Mouse (Mus musculus) hindbrain, embryonic 14.5 days (tissue): Measurements from ENCODE around the gene Fhl1. TPM values are rescaled to one million over a fixed set of nuclear protein-coding genes. Genes with fewer than 3 reads are reported as not detected.

ENCODE experiments used
- ATAC-seq: fragments of 200-750 bp; cut with Nextera tagmentation; 2 replicates; pipeline ENCODE4 v1.8.0; 2017; ENCODE audit warnings: moderate number of reproducible peaks, mild to moderate bottlenecking, moderate TSS enrichment, moderate library complexity; ENCODE audit not compliant: low FRiP score
- DNase-seq: peaks from one replicate; pipeline ENCODE4 v3.0.0-alpha.2; 2015; ENCODE audit warnings: low spot score
- H3K27ac ChIP-seq: fragments of 300-500 bp; sonication (generic); 2 replicates; pipeline ENCODE4 v1.5.1; 2014; ENCODE audit warnings: mild to moderate bottlenecking, moderate library complexity
- H3K27me3 ChIP-seq: fragments of 300-500 bp; sonication (generic); 2 replicates; pipeline ENCODE4 v1.6.1; 2014; ENCODE audit warnings: mild to moderate bottlenecking, low read length, mixed read lengths; ENCODE audit not compliant: control insufficient read depth, insufficient read depth
- H3K36me3 ChIP-seq: fragments of 300-500 bp; sonication (generic); replicated peaks from 2 replicates; pipeline ENCODE4 v1.6.1; 2014; ENCODE audit not compliant: control insufficient read depth, insufficient read depth
- H3K4me1 ChIP-seq: fragments of 300-500 bp; sonication (generic); replicated peaks from 2 replicates; pipeline ENCODE4 v1.6.1; 2014; ENCODE audit warnings: antibody characterized with exemption, low read length, mixed read lengths; ENCODE audit not compliant: control insufficient read depth, insufficient read depth
- H3K4me2 ChIP-seq: fragments of 300-500 bp; sonication (generic); replicated peaks from 2 replicates; pipeline ENCODE4 v1.6.1; 2014; ENCODE audit warnings: mild to moderate bottlenecking, moderate library complexity
- H3K4me3 ChIP-seq: fragments of 300-500 bp; sonication (generic); replicated peaks from 2 replicates; pipeline ENCODE4 v1.5.1; 2014; ENCODE audit warnings: mild to moderate bottlenecking, low read length
- H3K9ac ChIP-seq: fragments of 300-500 bp; sonication (generic); 2 replicates; pipeline ENCODE4 v1.6.1; 2014
- H3K9me3 ChIP-seq: fragments of 300-500 bp; sonication (generic); 2 replicates; pipeline ENCODE4 v1.6.1; 2016; ENCODE audit warnings: low read length; ENCODE audit not compliant: control insufficient read depth
- WGBS: fragments of 180-500 bp; shearing (Covaris S2); extraction: QIAGEN DNeasy Blood & Tissue Kit; methylation state at CpG from one replicate; pipeline ENCODE4 v1.1.7; 2014; 5-methylcytosine and 5-hydroxymethylcytosine counted together
- polyA plus RNA-seq: library from polyadenylated mRNA; unstranded; fragments of >200 nt; fragmentation: Nextera tagmentation; extraction: Ambion mirVana; gene quantifications from 2 replicates; pipeline ENCODE4 v1.2.1, GENCODE M21; 2014

Gene Fhl1
- polyA plus RNA-seq, 1 experiment from 2014 or later: 192 TPM

DNA sequence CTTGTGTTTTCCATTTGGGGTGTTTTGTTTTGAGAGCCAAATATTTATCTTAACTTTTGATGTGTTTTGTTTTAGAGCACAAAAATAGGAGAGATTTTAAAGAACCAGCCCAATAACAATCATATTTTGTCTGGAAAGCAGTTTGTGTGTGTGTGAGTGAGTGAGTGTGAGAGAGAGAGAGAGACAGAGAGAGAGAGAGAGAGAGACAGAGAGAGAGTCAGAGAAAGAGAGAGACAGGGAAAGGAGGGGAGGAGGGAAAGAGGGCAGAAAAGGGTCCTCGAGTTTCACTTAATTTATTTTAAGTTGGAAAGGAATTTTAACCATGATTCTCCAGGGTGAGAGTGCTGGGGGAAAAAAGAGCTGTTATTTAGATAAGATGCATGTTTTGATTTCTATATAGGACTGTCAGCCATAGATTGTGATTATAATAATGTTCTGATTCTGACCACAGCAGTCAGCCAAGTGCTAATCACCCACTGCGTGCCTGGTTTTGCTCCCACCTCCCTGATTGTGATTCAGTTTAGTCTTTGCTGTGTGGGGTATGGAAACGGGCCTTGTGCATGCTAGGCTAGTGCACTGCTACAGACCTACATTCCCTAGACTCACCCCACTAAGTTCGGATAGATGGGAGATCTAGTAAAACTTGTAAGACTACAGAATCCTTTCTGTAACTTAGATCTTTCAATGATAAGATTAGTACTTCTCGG, 6.4 kb downstream of the Fhl1 start:
- Histone ChIP-seq H3K27ac (no peak overlapping the region), H3K4me3 (no peak overlapping the region), H3K9me3 (no peaks in the 10 kb centered on the region), H3K4me1 (no peaks in the 10 kb centered on the region; the same call in 1 of the 2 replicates), H3K4me2 (no peak overlapping the region), H3K27me3 (no peaks in the 10 kb centered on the region), H3K9ac (no peak overlapping the region), H3K36me3 (no peaks in the 10 kb centered on the region)
- ATAC-seq (no peak), DNase-seq (no peak)
- 82% methylated on average over 5 of the region's 5 CpGs for WGBS

DNA sequence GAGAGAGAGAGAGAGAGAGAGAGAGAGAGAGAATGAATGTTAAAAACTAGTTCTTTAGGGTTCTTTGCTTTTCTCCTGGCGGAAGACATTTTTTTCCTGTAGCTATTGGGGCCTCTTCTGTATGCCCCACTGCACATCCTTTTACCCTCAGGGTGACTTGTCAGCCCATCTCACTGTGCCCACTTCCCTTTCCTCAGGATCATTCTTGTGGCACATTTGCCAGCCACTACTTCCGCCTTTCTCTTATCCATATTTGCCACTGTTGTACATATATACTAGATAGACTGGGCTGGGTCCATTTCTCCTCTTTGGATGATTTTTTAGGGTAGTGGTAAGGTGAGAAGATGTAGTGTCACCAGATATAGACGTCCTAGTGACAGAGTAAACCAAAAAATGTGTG, 9.8 kb downstream of the Fhl1 start:
- no peaks in the 10 kb centered on the region for H3K4me1 ChIP-seq
- no peaks in the 10 kb centered on the region for H3K9me3 ChIP-seq
- 69% methylated on average over 2 of the region's 3 CpGs for WGBS
- no peak overlapping the region for H3K4me3 ChIP-seq
- H3K4me2 ChIP-seq: no peak overlapping the region
- H3K9ac ChIP-seq: no peak overlapping the region
- H3K27ac ChIP-seq: no peak overlapping the region
- ATAC-seq (no peak), DNase-seq (no peak)
- H3K36me3 ChIP-seq: no peaks in the 10 kb centered on the region
- H3K27me3 ChIP-seq: no peaks in the 10 kb centered on the region

GRCm38 (mm10) chrX:56751536-56751935, 19.9 kb downstream of the Fhl1 start:
- Histone ChIP-seq H3K9me3 (no peaks in the 10 kb centered on the region), H3K4me1 (no peaks in the 10 kb centered on the region), H3K27me3 (no peaks in the 10 kb centered on the region), H3K36me3 (no peaks in the 10 kb centered on the region; the same call in 1 of the 2 replicates), H3K4me3 (no peak overlapping the region), H3K4me2 (no peak overlapping the region), H3K27ac (no peak overlapping the region), H3K9ac (no peak overlapping the region)
- 73% methylated on average over 4 of the region's 4 CpGs for WGBS
- DNase-seq (no peak), ATAC-seq (no peak)

DNA sequence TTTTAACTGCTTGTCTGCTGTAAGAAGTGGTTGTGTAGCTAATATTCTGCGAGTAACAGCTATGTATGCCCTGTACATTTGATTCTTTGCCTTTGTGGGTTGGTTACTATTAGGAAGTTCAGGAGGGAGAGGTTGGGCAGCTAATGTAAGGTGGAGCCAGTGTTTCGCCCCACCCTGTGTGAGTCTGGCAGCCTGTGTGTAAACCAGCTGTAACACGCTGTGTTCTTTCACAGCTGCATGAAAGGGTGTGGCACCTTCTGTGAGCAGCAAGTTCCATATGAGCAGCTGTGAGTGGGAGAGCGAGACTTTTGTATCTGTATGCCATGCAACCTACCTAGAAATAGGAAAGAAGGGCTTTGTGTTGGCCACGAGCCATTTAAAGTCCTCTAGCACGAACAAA, 20.6 kb downstream of the Fhl1 start:
- 81% methylated on average over 6 of the region's 6 CpGs for WGBS
- no peaks in the 10 kb centered on the region for H3K27me3 ChIP-seq
- H3K27ac ChIP-seq: no peak overlapping the region
- H3K4me2 ChIP-seq: no peak overlapping the region
- no peaks in the 10 kb centered on the region; the same call in 1 of the 2 replicates for H3K36me3 ChIP-seq
- H3K4me3 ChIP-seq: no peak overlapping the region
- no peak overlapping the region for H3K9ac ChIP-seq
- no peak for ATAC-seq
- no peak for DNase-seq
- no peaks in the 10 kb centered on the region for H3K9me3 ChIP-seq
- H3K4me1 ChIP-seq: no peaks in the 10 kb centered on the region

DNA sequence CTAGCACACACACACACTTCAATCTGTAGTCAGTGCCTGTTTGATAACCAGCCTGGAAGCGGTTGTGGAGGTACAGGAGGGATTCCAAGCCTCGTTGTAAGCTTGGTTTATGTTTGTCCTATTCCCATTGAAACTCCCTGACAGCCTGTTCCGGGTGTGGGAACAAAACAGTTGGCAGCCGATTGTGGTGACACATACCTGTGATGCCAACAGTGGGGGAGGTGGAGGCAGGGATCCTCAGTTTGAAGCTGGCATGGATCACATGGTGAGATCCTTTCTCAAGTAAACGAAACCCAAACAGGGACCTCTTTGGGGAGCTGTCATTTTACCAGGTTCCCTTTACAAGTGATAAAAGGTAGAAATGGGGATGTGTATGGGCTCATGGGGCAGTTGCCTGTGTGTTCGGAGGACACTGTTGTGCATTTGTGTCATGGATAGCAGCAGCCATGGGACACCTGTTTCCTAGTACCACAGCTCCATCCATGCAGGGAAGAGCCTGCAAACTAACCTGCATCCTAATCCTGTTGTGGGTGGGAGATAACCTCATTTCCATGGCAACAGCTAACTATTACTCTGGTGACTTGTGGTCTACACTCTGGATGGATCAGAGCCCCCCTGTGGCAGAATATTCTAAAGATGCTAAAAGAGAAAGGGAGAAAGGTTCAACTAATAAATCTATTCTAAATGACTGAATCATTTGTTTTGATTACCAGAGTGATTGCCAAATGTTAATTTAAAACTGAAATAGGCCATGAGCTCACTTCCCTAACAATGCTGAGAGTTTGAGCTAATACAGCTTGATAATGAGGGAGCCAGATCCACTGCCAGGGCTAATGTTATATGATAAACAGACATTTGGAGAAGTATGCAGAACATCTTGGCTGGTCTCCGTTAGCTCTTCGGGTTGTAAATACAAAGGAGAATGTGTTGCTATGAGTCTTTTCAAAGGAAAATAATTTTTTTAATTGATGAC, 22.0 kb downstream of the Fhl1 start:
- 76% methylated on average over 8 of the region's 8 CpGs for WGBS
- H3K36me3 ChIP-seq: no peaks in the 10 kb centered on the region; the same call in 1 of the 2 replicates
- no peaks in the 10 kb centered on the region for H3K4me1 ChIP-seq
- H3K4me2 ChIP-seq: no peak overlapping the region
- no peak overlapping the region for H3K27ac ChIP-seq
- H3K9me3 ChIP-seq: no peaks in the 10 kb centered on the region
- ATAC-seq (no peak), DNase-seq (no peak)
- H3K27me3 ChIP-seq: no peaks in the 10 kb centered on the region
- no peak overlapping the region for H3K4me3 ChIP-seq
- no peak overlapping the region for H3K9ac ChIP-seq

DNA sequence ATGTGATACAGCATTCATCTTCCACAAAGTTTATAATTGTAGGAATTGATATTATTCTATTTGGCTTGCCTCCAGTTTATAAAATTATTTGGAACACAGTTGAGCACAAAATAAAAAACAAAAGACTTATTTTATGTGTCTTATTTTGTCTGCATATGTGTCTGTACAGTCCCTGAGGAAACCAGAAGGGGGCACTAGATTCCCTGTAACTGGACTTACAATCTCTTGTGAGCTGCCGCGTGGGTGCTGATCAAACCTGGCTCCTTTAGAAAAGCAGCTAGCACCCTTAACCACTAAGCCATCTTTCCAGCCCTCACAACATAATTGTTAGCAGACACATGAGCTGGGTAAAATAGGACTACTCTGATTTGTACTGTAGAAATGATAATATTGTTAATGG, 24.1 kb downstream of the Fhl1 start:
- no peak overlapping the region for H3K4me2 ChIP-seq
- no peak overlapping the region for H3K9ac ChIP-seq
- no peaks in the 10 kb centered on the region for H3K27me3 ChIP-seq
- WGBS: 34% methylated on average over 2 of the region's 2 CpGs
- no peaks in the 10 kb centered on the region for H3K9me3 ChIP-seq
- H3K4me1 ChIP-seq: no peaks in the 10 kb centered on the region
- no peak overlapping the region for H3K27ac ChIP-seq
- no peak overlapping the region for H3K4me3 ChIP-seq
- no peaks in the 10 kb centered on the region; the same call in 1 of the 2 replicates for H3K36me3 ChIP-seq
- ATAC-seq: no peak
- DNase-seq: peak; percentile 29

GRCm38 (mm10) chrX:56756352-56756751, 24.8 kb downstream of the Fhl1 start:
- no peak overlapping the region for H3K27ac ChIP-seq
- 83% methylated on average over 7 of the region's 7 CpGs for WGBS

DNA sequence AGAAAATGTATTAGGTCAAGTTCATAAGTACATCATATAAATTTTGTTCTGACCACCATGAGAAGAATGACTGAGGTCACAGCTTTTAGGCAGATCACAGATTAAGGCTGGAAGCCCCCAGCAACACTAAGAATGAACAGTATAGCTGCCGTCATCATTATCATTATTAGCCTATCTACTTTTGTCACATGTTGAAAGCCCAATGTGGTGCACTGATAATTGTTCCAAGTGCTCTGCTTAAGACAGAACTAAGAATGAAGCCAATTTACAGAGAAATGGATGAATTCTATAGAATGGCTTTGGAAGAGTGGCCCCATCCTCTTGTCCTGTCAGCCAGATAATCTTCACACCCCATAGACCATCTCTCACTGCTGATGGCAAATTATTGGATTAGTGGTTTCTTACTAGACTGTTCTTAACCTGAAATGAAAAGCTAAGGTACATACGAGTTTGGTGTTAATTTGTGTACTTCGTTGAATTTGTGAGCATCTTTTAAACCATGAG, 28.7 kb downstream of the Fhl1 start:
- no peak overlapping the region for H3K4me3 ChIP-seq
- H3K36me3 ChIP-seq: no peaks in the 10 kb centered on the region
- DNase-seq (no peak), ATAC-seq (no peak)
- no peaks in the 10 kb centered on the region for H3K4me1 ChIP-seq
- no peak overlapping the region for H3K27ac ChIP-seq
- H3K27me3 ChIP-seq: no peaks in the 10 kb centered on the region
- H3K9ac ChIP-seq: no peak overlapping the region
- H3K4me2 ChIP-seq: no peak overlapping the region
- H3K9me3 ChIP-seq: no peaks in the 10 kb centered on the region
- WGBS: 91% methylated on average over 3 of the region's 3 CpGs

More at GRCm38 (mm10) chrX:56756352-56756751, 24.8 kb downstream of the Fhl1 start:
- Histone ChIP-seq H3K9ac (no peak overlapping the region), H3K4me1 (no peaks in the 10 kb centered on the region), H3K4me2 (no peak overlapping the region), H3K9me3 (no peaks in the 10 kb centered on the region), H3K4me3 (no peak overlapping the region), H3K36me3 (no peaks in the 10 kb centered on the region; the same call in 1 of the 2 replicates), H3K27me3 (no peaks in the 10 kb centered on the region)
- DNase-seq (no peak), ATAC-seq (no peak)

GRCm38 (mm10) chrX:56769838-56770237, 38.3 kb downstream of the Fhl1 start:
- H3K4me1 ChIP-seq: no peaks in the 10 kb centered on the region
- H3K9ac ChIP-seq: no peak overlapping the region
- H3K27me3 ChIP-seq: no peaks in the 10 kb centered on the region
- no peak for ATAC-seq
- no peaks in the 10 kb centered on the region for H3K9me3 ChIP-seq
- H3K4me2 ChIP-seq: no peak overlapping the region
- no peaks in the 10 kb centered on the region for H3K36me3 ChIP-seq
- DNase-seq: no peak
- H3K4me3 ChIP-seq: no peak overlapping the region
- no peak overlapping the region for H3K27ac ChIP-seq
